Mouse (Mus musculus): ENCODE measurements around the gene Gm5127.

- TF ChIP-seq CTCF (IDR thresholded peaks at IDR 0.05; ENCODE audit: extremely low read depth, insufficient read depth, insufficient read length, insufficient replicate concordance) (no peak), POLR2A (IDR thresholded peaks at IDR 0.05; ENCODE audit: low read depth, low read length) (no peak)
These were observed 52.0 kb downstream of the Gm5127 start for GRCm38 (mm10) chrX:106634799-106635541.
